Mouse (Mus musculus) neural tube, embryonic 10.5 days (tissue): Measurements from ENCODE around the gene Ksr2.
"Not testable (repeated sequence)": the region's sequence is repeated elsewhere in the genome, so short reads cannot be mapped to it uniquely, and the experiment has no call there.

Experiments used
- DNase-seq: peaks from one replicate; pipeline ENCODE4 v3.0.0-alpha.2; 2017; ENCODE audit warnings: low spot score; ENCODE audit errors: extremely low spot score

The Ksr2 gene

DNA sequence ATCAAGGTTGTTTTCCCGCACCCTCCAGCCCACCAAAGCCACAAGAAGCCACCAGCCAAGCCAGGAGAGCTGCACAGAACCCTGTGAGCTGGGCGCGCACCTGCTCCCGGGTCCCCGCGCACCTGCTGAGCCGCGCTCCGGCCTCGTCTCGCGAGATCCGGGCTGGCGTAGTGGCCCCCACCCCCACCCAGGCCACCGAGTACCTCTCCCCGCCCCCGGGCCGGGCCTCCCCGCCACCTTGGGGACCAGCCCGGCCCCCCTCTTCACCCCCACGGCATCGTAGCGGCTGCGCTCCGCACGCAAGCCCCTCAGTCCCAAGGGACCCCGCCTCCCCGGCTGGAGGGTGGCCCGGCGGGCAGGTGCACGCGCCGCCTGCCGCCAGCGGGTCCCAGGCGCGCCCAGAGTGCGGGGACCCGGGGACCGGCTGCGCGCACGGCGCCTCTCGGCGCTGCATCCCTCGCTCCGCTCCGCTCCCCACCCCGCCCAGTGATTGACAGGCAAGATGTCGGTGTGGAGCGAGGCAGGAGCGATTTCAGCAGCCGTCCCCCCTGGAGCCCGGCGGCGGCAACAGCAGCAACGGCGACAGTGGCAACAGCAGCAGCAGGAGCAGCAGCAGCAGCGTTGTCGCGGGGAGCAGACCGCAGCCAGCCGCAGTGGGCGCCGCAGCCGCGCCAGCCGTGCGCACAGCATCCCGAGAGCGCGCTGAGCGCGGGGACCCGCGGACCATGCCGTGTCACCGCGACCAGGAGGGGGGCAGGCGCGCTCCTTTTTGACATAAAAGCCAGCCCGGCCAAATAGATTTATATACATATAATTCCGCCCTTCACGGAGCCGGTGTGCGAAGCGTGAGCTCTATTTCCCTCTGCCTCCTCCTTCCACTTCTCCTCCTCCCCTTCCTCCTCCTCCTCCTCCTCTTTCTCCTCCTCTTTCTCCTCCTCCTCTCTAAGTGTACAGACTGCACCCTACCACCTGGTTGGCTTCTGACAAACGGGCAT, at the start of gene Ksr2:
Gene Ksr2 (plus strand): TSS at position 494 of the 995 bp plus-strand sequence.
- peak; percentile 74 for DNase-seq

DNA sequence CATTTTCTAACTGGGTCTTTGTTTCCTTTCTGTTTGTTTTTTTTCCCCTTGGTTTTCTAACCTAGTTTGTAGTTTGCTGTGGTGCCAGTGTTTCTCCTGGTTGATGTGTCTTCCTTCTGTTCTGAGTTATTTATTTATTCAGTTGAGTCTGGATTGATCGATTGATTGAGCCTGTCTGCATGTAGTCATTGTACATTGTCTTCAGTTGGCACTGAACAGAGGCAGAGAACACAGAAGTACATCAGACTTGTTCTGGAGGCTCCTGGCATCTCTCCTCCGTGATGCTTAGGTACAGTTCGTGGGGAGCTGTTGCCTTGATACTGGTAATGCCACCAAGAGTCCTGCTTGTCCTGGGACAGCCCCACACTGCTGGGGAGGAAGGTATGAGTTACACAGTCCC, 49.0 kb upstream of the Ksr2 start:
- no peak for DNase-seq

GRCm38 (mm10) chr5:117365904-117366561, 47.8 kb upstream of the Ksr2 start:
- no peak for DNase-seq

DNA sequence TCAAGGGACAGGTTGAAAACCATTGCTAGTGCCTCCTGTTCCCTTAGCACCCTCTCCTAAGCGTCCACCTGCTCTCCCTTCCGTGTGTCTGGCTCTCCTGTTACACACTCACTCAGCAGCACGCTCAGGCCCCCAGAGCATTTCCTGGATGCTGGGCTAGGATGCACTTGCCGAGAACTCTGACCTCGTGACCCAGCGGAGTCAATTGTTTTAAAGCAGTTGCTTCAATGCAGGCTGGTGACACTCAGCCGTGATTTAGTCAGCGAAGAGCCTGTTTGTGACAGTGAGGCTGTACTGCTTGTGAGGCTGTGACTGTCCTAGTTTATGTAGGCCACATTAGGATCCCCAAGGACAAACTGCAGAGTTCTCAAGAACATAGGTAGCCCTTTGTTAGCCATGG, 46.6 kb upstream of the Ksr2 start:
- no peak for DNase-seq

GRCm38 (mm10) chr5:117370592-117370991, 43.2 kb upstream of the Ksr2 start:
- DNase-seq = no peak

DNA sequence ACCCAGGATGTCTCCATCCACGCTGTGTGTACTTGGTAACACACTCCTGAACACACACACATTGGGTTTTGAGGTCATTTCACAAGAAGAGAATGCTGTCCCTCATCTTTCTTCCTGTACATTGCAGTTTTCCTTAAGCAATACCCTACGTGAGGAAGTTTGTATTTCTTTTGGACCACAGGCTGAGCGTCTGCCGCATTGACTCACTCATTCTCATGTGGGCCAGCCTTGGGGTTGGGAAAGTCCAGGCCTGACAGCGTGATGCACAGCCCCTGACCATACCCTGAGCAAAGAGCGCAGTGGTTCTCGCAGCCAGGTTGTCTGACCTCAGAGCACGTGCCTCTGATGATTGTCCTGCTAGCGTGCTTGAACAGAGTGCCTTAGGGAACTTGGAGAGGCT, 40.4 kb upstream of the Ksr2 start:
- no peak for DNase-seq

GRCm38 (mm10) chr5:117374372-117375049, 39.3 kb upstream of the Ksr2 start:
- no peak for DNase-seq

DNA sequence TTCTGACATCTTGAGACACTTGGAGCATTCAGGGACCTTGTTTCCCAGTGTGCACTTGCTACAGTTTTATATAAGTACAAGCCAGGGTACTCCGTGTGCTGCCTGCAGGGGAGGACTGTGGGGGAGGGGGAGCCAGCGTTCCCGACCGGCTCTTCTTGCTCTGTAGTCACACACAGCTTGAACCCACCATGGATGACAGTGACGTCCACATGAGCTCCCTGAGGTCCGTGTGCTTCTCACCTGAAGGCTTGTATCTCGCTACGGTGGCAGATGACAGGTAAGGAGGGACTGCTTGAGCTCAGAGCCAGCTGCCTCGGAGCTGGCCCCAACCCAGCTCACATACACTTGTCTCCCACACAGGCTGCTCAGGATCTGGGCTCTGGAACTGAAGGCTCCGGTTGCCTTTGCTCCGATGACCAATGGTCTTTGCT, 37.5 kb upstream of the Ksr2 start:
- DNase-seq = no peak

- not testable (repeated sequence) for DNase-seq
These were observed 36.1 kb upstream of the Ksr2 start for GRCm38 (mm10) chr5:117377731-117378130.

DNA sequence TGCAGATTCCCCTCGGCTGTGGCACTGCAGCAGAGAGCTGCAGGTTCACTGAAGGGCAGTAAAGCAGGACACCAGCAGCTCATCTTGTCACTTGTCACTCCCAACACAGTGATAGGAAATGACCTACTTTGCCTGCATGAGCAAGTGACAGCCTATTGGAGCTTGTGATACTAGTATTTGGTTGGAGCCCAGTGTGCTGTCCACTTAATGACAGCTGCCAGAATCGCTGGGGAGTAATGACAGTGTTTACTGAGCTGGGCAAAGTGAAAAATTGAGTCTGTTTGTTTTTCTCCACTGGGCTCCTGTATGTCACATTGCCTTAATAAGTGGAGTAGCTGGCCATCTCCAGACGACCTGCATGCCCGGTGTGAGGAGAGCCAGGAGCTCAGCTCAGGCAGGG, 33.6 kb upstream of the Ksr2 start:
- DNase-seq = no peak

GRCm38 (mm10) chr5:117381785-117382184, 32.0 kb upstream of the Ksr2 start:
- no peak for DNase-seq

DNA sequence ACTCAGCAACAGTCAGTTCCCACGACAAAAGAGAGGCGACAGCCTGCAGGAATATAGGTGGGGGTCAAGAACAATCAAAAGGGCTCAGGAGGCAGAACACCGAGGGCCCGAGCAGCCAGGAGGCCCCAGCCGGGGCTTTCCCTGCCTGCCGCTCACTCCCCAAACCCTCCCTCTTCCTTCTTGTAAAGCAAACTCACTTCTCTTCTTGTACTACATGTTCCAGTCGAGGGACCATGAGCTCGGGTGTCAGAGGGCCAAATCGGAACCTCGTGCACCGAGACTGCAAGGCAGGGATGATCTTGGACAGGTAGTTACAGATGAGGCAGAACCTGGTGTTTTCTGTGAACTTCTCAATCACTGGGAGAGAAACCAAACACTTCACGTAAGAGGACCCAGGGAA, 30.6 kb upstream of the Ksr2 start:
- no peak for DNase-seq

GRCm38 (mm10) chr5:117388296-117388751, 25.5 kb upstream of the Ksr2 start:
- DNase-seq = peak; percentile 72

- peak; percentile 98 for DNase-seq
These were observed 24.9 kb upstream of the Ksr2 start, which contains the start of gene Rfc5 for GRCm38 (mm10) chr5:117388877-117389276. Rfc5 (minus strand) TSS chr5:117389047.

- DNase-seq = no peak
These were observed 22.9 kb upstream of the Ksr2 start for GRCm38 (mm10) chr5:117390895-117391294.

GRCm38 (mm10) chr5:117395834-117396233, 18.0 kb upstream of the Ksr2 start:
- no peak for DNase-seq

GRCm38 (mm10) chr5:117396596-117397014, 17.2 kb upstream of the Ksr2 start:
- DNase-seq = no peak

- no peak for DNase-seq
These were observed 16.4 kb upstream of the Ksr2 start for GRCm38 (mm10) chr5:117397371-117397770.

DNA sequence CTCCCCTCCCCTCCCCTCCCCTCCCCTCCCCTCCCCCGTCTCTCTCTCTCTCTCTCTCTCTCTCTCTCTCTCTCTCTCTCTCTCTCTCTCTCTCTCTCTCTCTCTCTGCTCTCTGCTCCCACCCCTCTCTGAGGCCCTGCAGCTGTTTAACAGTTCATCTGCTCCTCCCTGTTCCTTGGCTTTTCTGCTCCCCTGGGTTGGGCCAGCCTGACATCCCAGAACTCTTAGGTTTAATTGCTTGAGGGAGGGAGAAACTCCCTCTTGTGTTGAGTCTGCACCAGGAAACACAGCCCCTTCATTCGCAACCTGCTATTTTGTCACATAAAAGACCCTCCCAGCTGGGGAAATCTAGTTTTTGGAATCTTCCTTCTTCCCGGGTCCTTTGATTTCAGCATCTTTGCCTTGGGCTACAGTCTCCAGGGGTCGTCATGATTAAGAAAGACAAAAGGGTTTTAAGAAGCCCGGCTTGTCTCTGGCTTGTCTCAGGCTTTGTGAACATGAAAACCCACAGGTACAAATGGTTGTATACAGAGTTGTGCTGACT, 15.7 kb upstream of the Ksr2 start:
- DNase-seq = no peak

DNA sequence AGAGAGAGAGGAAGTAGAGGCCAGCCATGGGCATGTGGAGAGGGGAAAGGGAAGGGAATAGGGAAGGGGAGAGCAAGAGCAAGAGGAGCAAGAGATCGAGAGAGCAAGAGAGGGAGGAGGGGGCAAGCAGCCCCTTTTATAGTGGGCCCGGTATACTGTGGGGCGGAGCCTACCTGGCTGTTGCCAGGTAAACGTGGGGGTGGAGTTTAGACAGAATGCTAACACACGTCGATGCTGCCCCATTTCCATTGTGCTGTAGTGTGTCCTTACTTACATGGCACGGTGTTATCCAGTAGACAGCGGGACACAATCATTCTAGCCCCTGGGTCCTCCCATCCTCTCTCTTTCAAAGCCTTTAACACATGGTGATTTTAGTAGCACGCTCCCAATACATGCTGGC, 14.5 kb upstream of the Ksr2 start:
- no peak for DNase-seq

DNA sequence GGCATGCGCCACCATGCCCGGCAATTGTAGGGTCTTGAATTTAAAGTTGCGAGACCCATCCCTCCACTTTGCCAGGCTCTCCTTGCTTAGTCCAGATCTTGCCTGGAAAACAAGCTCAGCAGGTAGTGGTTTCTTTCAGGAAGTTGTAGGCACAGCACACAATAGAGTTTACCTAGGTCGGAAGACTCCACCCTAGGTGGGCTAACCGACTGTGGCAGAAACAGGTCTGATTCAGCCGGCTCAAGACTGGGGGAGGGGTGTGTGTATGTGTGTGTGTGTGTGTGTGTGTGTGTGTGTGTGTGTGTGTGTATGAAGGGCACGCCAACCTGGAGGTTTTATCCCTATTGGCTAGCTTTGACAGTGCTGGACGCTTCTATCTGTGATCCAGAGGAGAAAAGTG, 10.2 kb upstream of the Ksr2 start:
- no peak for DNase-seq
